Mouse (Mus musculus) embryo, embryonic 11.5 days (tissue): Measurements from ENCODE around the gene Vwa8.
A peak's percentile ranks its signal among the peaks of the same experiment; 100 is the strongest.

Source experiments
- DNase-seq: peaks from one replicate; pipeline ENCODE4 v3.0.0-alpha.2; 2012; ENCODE audit warnings: low read depth, low spot score

Gene Vwa8

GRCm38 (mm10) chr14:79086006-79086405 lies 237.2 kb downstream of the Vwa8 start:
- DNase-seq = no peak

DNA sequence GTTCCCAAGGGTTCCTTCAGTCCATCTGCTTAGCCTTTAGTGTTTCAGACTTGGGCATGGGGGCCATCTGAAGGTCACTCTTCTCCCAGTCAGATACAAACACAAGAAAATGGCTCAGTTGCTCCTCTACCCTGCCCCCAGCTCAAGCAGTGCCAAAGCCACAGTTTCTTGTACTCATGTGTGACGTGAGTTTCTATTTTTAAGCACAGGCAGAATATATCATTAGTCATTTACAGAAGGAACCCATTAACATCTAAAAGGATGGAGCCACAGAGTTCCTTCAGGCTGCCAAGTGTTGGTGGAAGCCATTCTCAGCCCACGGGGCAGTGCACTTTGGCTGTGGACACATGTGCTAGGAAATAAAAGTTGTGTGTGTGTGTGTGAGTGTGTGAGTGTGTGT lies 240.6 kb downstream of the Vwa8 start:
- DNase-seq = no peak

DNA sequence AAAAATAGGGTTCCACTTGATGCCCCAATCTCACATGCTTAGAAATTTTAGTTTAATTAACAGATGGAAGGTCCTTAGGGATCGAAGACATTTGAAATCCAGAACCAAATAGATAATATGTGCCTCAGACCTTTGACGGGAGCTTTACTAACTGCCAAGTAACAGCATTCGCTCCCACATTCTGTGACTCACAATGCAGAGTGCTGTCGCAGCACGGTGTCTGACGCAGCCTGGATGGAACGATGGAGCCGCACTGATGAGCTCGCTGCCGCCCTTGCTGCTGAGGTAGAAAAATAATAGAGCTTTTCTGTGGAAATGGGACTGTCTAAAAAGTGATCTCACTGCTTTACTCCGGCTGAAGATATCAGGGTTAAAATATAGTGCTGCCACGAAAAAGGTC lies 248.3 kb downstream of the Vwa8 start:
- DNase-seq = no peak

DNA sequence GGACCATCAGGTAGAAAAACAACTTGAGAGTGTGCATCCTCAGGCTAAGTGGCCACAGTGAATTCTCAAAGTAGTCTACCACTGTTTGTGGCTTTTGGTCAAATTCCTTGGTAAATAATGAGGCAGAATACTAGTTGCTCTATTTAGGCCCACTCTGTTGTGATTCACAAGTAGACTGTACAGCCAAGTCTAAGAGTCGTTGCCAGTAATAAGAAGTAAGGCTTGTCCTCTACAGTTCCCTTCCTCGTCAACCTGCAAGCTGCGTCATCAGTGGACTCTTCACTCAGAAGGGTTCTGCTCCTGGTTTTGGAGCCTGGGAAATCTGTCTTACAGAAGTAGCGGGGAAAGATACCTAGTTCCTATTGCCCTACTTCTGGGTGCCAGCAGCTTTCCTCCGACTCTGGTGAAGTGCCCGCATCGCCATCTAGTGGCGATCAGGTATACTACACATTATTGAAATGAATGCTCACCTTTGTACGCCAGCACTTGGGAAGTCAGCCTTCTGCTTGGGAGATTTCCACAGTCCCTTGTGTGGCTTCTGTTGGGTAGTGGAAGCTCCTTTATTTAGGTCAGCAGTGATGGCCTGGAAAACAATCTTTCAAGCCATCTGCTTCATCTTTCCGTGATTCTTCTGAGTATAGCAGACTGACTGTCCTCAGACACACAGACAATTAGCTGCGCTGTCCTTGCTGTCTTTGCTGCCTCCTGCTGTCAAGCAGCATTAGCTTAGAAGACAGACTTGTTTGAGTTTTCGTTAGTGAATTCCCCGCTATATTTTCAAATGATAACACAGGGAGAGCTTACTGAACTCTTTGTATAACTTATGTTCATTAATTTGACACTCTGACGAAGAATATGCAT lies 258.0 kb downstream of the Vwa8 start:
- DNase-seq = peak; percentile 86

GRCm38 (mm10) chr14:79109375-79109774 lies 260.5 kb downstream of the Vwa8 start:
- no peak for DNase-seq

- no peak for DNase-seq
Observed at GRCm38 (mm10) chr14:79110012-79110411, 261.2 kb downstream of the Vwa8 start.

GRCm38 (mm10) chr14:79112050-79112449 lies 263.2 kb downstream of the Vwa8 start:
- DNase-seq = no peak

DNA sequence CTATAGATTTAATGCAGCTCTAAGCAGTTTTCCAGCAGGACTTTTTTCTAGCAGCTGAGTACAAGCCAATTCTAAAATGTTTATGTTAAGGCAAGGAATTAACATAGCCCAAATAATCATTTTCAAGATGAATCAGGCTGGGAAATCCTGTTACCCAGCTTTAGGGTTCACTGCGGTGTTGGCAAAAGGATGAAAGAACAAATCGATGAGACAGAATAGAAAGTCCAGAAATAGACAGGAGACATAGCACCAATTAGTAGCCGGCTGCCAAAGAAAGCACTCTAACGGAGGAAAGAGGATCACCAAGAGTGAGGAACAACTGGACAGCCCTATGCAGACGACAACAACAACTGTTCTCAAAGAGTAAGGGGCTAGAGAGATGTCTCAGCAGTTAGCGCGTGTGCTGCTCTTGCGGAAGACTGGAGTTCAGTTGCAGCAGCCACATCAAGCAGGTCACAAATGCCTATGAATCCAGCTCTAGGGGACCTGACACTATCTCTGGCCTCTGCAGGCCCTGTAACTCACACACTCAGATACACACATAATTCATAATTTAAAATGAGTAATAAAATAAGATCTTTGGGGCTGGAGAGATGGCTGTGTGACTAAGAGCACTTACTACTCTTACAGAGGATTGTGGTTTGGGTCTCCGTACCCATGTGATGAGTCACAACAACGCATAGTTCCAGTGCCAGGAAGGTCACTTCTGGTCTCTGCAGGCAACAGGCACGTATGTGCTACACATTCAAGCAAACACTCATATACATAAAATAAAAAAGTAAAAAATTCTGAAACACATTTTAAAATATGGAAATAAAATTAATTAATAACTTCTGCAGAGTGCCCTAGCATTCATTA lies 265.9 kb downstream of the Vwa8 start:
- DNase-seq = no peak

- DNase-seq = no peak
Observed at GRCm38 (mm10) chr14:79118457-79118856, 269.6 kb downstream of the Vwa8 start.

DNA sequence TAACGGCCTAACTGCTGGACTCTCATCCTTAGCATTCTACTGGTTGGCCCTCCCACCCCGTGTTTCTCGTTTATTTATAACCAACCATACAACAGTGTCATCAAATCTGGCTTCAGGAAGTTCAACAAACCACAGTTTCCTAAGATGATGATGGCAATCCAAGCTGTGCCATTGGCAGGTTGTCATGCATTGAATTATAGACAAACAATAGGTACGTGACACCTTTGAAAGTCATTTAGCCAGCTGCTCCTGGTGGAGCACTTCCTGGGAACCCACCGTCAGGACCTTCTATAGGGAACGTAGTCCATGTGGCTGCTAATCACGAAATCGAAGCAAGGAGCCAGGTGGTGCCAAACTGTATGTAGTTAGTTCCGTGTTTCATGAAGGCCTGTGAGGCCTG lies 270.5 kb downstream of the Vwa8 start:
- no peak for DNase-seq

- no peak for DNase-seq
Observed at GRCm38 (mm10) chr14:79120681-79121080, 271.8 kb downstream of the Vwa8 start.

- no peak for DNase-seq
Observed at GRCm38 (mm10) chr14:79123466-79123865, 274.6 kb downstream of the Vwa8 start.

- no peak for DNase-seq
Observed at GRCm38 (mm10) chr14:79124643-79125042, 275.8 kb downstream of the Vwa8 start.

- no peak for DNase-seq
Observed at GRCm38 (mm10) chr14:79126176-79126575, 277.3 kb downstream of the Vwa8 start.

GRCm38 (mm10) chr14:79134891-79135334 lies 286.1 kb downstream of the Vwa8 start:
- DNase-seq = no peak

GRCm38 (mm10) chr14:79135441-79135840 lies 286.6 kb downstream of the Vwa8 start:
- DNase-seq = no peak

- no peak for DNase-seq
Observed at GRCm38 (mm10) chr14:79136585-79136984, 287.7 kb downstream of the Vwa8 start.

DNA sequence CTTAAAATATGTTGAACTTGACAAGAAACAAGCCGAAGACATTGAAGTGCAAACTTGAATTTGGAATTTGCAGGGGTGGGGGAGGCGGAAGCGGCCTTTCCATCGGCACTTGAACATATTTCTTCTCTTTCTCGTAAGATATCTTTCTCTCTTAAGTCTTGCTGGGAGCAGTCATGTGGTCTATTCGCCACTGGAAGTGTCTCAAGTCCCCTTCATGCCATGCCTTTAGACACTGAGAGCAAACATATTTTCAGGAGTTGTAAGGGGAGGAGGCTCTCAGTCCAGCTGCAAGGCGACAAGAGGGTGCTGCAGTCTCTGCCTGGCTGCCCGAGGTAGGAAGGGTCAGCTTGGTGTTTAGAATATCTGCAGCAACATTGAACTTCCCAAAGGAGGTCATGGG lies 288.2 kb downstream of the Vwa8 start:
- no peak for DNase-seq

- no peak for DNase-seq
Observed at GRCm38 (mm10) chr14:79139096-79139651, 290.3 kb downstream of the Vwa8 start.

DNA sequence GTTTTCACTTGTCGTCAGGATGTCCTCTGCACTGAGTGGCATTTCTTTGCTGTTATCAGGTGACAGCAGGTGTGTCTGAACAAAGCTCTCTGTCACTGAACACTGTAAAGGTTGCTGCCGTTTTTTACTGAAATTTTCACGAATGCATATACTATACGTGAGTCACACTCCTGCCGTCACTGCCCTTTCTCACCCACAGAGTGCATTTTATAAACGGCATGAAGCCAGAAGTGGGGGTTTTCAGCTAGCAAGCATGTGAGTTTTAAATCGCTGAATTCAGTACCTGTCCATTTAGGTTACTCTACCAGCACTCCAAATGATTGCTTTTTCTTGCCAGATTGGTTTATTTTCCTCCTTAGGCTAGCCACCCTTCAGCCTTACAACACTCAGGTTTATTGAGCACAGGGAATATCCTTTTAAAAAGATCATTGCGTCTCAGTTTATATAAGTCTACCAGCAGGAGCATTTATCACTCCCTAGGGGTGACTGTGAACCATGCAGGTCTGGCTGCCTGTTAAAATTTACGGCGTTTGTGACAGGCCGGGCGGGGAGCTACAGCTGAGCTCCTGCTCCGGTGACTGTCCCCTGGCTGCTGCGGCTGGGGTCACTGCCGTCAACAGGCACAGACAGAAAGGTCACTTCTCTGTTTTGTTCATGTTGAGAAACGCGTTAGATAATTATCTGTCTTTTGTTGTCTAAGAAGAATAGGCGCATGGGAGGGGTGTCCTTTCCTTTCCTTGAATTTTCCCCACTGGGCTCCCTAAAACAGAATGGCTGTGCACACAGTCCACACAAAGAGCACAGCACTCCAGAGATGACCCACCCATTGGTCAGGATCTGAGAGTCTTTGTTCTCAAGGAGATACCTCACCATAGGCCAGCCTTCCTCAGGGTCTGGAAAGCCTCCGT lies 291.3 kb downstream of the Vwa8 start:
- peak; percentile 67 for DNase-seq

DNA sequence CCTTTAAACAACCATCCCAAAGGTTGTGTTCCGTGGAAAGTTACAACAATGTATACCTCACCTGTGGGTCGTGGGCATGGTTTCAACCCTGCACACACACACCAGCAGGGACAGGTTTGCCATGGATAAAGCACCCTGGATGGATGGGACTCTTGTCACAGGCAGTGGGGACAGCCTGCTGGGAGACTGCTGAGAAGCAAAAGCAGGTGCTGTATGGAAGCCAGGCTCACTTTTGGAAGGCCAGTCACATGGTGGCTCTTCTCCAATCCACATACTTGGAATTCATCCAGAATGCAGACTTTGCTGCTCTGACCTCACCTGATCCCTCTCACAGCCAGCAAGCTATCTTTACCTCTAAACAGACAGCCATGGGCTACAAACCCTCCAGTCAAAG lies 292.0 kb downstream of the Vwa8 start:
- peak; percentile 9 for DNase-seq
